Mouse (Mus musculus) kidney, postnatal 36 days (tissue): ENCODE measurements around the gene Gapt.

Experiments
- DNase-seq, 2 experiments: peaks; one replicate each; pipeline ENCODE4 v3.0.0; 2021 to 2022; ENCODE audit warnings: mixed read lengths in 2 of 2

The Gapt gene

GRCm38 (mm10) chr13:110342602-110343001, 14.4 kb downstream of the Gapt start:
- DNase-seq = no peak

DNA sequence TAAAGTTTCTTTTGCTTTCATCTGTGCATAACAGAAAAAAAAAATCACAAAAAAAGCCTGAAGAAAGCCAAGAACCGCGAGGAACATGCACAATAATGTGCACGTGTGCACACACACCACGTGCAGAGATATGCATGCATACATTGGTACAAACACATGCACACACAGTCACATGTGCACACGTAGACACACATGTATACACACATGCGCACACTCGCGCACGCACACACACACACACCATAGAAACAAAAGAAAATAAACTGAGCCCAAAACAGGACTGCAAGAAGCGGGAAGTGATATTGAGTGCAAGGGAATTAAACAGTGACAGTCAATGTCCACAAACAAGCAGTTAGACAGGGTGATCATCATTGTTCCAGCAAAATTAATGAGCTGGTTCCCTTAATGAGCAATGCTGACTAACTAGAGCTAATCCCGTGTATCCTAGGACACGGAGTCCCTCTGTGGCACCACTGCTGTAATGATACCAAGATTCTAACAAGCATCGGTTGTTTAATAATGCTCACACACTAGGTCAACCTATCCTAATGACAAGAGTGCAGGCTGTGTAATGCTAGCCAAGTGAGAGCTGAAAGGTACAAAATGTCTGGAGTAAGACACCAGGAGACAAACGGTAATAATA, 23.9 kb downstream of the Gapt start:
- DNase-seq = no peak

GRCm38 (mm10) chr13:110318746-110319145, 38.3 kb downstream of the Gapt start:
- DNase-seq = peak; percentile 1 to 8

- DNase-seq = no peak
These were observed 49.8 kb downstream of the Gapt start for GRCm38 (mm10) chr13:110307188-110307587.
